Mouse (Mus musculus) liver, postnatal 0 days (tissue): ENCODE measurements at regions not wholly inside any gene's neighbourhood (a gene's known extent, or its start where the extent isn't known, plus 50 kb on each side); places are given as distances from the start of the nearest gene placed in this dataset.

Experiments used
- ATAC-seq: fragments of 200-750 bp; cut with Nextera tagmentation; 2 replicates; pipeline ENCODE4 v1.8.0; 2017; ENCODE audit warnings: mild to moderate bottlenecking, moderate library complexity
- DNase-seq: peaks from one replicate; pipeline ENCODE4 v3.0.0-alpha.2; 2016
- H3K27ac ChIP-seq: fragments of 300-500 bp; sonication (generic); 2 replicates; pipeline ENCODE4 v1.5.1; 2014; ENCODE audit warnings: antibody characterized with exemption, moderate library complexity, mild to moderate bottlenecking, low read depth
- H3K27me3 ChIP-seq: fragments of 300-500 bp; sonication (generic); 2 replicates; pipeline ENCODE4 v1.6.1; 2014; ENCODE audit warnings: low read length, control low read depth, mixed read lengths; ENCODE audit not compliant: insufficient read depth
- H3K36me3 ChIP-seq: fragments of 300-500 bp; sonication (generic); replicated peaks from 2 replicates; pipeline ENCODE4 v1.6.1; 2014; ENCODE audit warnings: mild to moderate bottlenecking, control low read depth, low read length, moderate library complexity, mixed read lengths; ENCODE audit not compliant: insufficient read depth
- H3K4me1 ChIP-seq: fragments of 300-500 bp; sonication (generic); 2 replicates; pipeline ENCODE4 v1.6.1; 2014; ENCODE audit warnings: antibody characterized with exemption, mild to moderate bottlenecking, control low read depth; ENCODE audit not compliant: insufficient read depth
- H3K4me2 ChIP-seq: fragments of 300-500 bp; sonication (generic); 2 replicates; pipeline ENCODE4 v1.6.1; 2014; ENCODE audit warnings: low read depth, mild to moderate bottlenecking, low read length, moderate library complexity, mixed read lengths
- H3K4me3 ChIP-seq: fragments of 300-500 bp; sonication (generic); 2 replicates; pipeline ENCODE4 v1.5.1; 2014; ENCODE audit warnings: low read depth, low read length
- H3K9ac ChIP-seq: fragments of 300-500 bp; sonication (generic); replicated peaks from 2 replicates; pipeline ENCODE4 v1.6.1; 2014; ENCODE audit warnings: mild to moderate bottlenecking, moderate library complexity
- H3K9me3 ChIP-seq: fragments of 300-500 bp; sonication (generic); 2 replicates; pipeline ENCODE4 v1.6.1; 2016; ENCODE audit warnings: mild to moderate bottlenecking, control low read depth, low read length, mixed read lengths
- CTCF ChIP-seq: sonication (generic); IDR thresholded peaks from 2 replicates; pipeline ENCODE4 v1.5.1; 2016; ENCODE audit warnings: antibody characterized with exemption, low read depth
- EP300 ChIP-seq: IDR thresholded peaks from 2 replicates; pipeline ENCODE4 v1.6.1; 2016; ENCODE audit warnings: antibody characterized with exemption, low read depth, mild to moderate bottlenecking
- WGBS: fragments of 180-500 bp; shearing (Covaris S2); extraction: QIAGEN DNeasy Blood & Tissue Kit; methylation state at CpG from one replicate; pipeline ENCODE4 v1.1.7; 2014; ENCODE audit not compliant: insufficient replicate concordance; 5-methylcytosine and 5-hydroxymethylcytosine counted together

DNA sequence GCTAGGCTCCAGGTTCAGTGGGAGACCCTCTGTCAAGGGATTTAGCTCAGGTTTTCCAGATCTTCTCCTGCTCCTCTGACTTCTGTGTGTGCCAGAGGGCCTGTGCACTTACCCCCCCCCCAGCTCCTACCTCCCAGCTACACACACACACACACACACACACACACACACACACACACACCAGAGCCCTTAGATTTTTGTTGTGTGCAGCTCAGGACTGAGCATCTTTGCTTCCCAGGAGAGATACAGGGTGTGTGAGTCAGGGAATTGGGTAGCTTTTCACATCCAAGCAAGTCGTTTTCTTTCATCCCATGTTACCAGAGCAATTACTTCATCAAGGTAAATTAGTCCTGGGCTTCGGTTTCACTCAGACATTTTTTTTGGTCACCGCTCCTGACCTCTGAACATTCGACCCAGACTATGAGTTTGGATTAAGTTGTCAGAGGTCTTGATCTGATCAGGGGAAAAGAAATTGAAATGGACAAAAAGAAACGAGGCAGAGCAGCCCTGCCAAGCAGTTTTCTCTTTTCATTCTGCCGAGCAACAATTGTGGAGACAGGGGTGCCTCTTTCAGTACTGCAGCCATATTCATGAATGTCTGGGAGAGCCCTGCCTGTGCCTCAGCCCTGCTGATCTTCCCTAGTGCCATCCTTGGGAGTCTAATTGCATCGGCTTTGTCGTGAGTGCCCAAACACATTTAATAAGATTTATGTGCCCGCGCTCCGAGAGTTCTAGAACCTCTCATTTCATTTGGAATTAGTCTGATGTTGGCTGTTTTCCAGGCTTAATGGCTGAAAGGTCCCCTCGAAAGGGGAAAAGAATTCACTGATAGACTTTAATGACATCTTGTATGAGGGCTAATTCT is 241.3 kb downstream of the 1500009L16Rik start:
- no peaks in the 10 kb centered on the region for H3K27me3 ChIP-seq
- no peaks in the 10 kb centered on the region for H3K36me3 ChIP-seq
- no peak overlapping the region for H3K4me3 ChIP-seq
- no peak overlapping the region for H3K27ac ChIP-seq
- WGBS, result 70% methylated on average over 12 of the region's 12 CpGs
- H3K9me3 ChIP-seq, result no peaks in the 10 kb centered on the region
- ATAC-seq (no peak), DNase-seq (no peak)
- H3K4me2 ChIP-seq, result no peak overlapping the region
- H3K4me1 ChIP-seq, result no peaks in the 10 kb centered on the region
- TF ChIP-seq CTCF (no peak), EP300 (no peak)
- no peak overlapping the region for H3K9ac ChIP-seq

DNA sequence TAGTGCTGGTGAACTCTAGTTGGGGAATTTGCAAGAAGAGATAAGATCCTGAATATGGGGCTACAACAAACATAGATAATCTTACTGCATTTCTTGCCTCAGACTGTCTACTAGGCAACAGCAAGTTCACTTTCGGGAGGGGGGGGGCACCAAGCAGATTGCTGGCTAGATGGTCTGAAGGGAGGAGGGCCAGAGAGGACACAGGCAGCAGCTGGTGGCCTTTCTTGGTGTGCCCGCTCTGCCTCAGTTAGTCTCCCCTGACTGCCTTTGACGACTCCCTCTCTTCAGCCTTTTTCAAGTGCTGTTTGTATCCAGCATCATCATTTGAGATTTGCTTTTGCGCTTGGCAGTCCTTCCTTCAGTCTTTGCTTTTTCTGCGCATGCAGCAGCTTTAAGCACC is 242.2 kb downstream of the 1500009L16Rik start:
- Histone ChIP-seq H3K36me3 (no peaks in the 10 kb centered on the region), H3K27me3 (no peaks in the 10 kb centered on the region), H3K4me3 (no peak overlapping the region), H3K9ac (no peak overlapping the region), H3K4me1 (no peaks in the 10 kb centered on the region), H3K9me3 (no peaks in the 10 kb centered on the region), H3K4me2 (no peak overlapping the region), H3K27ac (no peak overlapping the region)
- no peak for ATAC-seq
- no peak for DNase-seq
- 79% methylated on average over 5 of the region's 5 CpGs for WGBS
- TF ChIP-seq EP300, result no peak
- no peak for TF ChIP-seq CTCF

DNA sequence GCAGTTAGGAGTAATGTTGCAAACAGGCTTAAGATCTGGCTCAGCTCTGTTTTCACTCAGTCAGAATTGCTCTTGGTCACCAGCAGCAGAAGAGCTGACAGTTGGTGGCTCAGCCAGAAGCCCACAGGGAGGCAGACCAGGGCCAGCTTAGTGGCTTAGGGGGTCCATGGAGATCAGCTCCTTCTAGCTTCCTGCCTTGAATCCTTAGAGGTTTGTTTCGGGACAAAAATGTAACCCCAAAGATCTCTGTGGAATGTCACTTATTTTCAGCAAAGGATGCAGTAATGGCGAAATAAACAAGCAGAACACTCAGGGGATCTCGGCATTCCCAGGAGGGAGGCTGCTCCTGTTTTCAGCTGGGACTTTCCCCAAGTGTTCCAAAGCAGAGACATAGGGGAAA is 247.8 kb downstream of the 1500009L16Rik start:
- Histone ChIP-seq H3K27me3 (no peaks in the 10 kb centered on the region), H3K9ac (no peak overlapping the region), H3K27ac (no peak overlapping the region), H3K4me2 (no peak overlapping the region), H3K4me1 (no peaks in the 10 kb centered on the region), H3K36me3 (no peaks in the 10 kb centered on the region), H3K4me3 (no peak overlapping the region), H3K9me3 (no peaks in the 10 kb centered on the region)
- ATAC-seq (no peak), DNase-seq (no peak)
- whole genome bisulfite sequencing, result 55% methylated on average over 3 of the region's 3 CpGs
- TF ChIP-seq EP300, result no peak
- TF ChIP-seq CTCF, result no peak

DNA sequence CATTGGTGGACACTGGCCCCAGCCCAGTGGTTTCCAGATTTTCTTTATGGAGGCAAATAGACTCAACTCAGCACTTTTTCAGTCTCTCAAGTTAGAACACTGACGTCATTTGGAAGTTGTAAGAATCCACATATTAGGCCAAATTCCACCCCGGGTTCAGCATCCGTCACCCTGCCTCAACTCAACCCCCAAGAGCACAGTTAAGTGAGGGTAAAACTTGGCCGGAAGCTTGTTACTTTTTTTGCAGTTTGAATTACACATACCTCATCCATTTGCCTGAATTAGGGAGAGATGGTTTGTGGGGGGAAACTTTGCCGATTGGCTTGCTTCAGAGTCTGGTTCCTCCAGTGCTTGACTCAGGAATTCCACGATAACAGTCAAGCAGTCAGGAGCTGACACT is 251.9 kb downstream of the 1500009L16Rik start:
- ATAC-seq (no peak), DNase-seq (no peak)
- no peak overlapping the region for H3K4me3 ChIP-seq
- 72% methylated on average over 6 of the region's 6 CpGs for WGBS
- no peak overlapping the region for H3K4me2 ChIP-seq
- H3K36me3 ChIP-seq, result no peaks in the 10 kb centered on the region
- no peaks in the 10 kb centered on the region for H3K4me1 ChIP-seq
- H3K9ac ChIP-seq, result no peak overlapping the region
- TF ChIP-seq EP300 (no peak), CTCF (no peak)
- H3K27ac ChIP-seq, result no peak overlapping the region
- no peaks in the 10 kb centered on the region for H3K9me3 ChIP-seq
- H3K27me3 ChIP-seq, result no peaks in the 10 kb centered on the region

DNA sequence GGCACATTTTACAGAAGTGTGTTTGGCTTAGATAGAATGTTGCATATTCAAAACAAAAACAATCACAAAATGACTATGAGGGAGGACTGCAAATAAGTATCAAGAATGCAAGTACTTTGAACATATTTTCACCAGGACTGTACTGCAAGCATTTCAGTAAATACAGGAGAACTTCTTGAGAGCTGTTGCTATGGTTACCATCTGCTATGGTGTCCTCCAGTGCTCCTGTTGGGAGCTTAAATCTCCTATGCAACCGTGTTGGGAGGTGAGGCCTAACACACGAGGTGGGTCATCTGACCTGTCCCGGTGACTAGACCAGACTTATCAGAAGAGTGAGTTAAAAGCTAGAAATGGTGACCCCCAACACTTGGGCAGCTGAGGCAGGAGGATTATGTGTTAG is 253.9 kb downstream of the 1500009L16Rik start:
- TF ChIP-seq EP300 (no peak), CTCF (no peak)
- no peak for DNase-seq
- H3K4me1 ChIP-seq, result no peaks in the 10 kb centered on the region
- no peaks in the 10 kb centered on the region for H3K9me3 ChIP-seq
- no peak overlapping the region for H3K4me2 ChIP-seq
- no peak overlapping the region for H3K4me3 ChIP-seq
- no peaks in the 10 kb centered on the region for H3K27me3 ChIP-seq
- H3K9ac ChIP-seq, result no peak overlapping the region
- no peaks in the 10 kb centered on the region for H3K36me3 ChIP-seq
- WGBS, result 57% methylated on average over 3 of the region's 3 CpGs
- H3K27ac ChIP-seq, result no peak overlapping the region
- ATAC-seq, result no peak

DNA sequence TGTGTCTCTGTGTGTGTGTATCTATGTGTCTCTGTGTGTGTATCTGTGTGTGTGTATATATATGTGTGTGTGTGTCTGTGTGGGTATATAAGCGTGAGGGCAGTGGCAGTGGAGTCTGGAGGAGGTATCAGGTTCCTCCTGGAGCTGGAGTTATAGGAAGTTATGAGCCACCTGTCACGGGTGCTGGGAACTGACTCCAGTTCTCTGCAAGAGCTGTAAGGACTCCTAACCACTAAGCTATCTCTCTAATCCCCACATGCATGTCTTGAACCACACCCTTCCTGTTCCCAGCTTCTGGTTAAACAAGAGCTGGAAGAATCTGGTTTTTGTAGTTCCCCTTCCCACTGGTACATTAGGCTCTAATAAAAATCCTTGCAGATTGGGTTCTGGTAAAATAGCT is 257.3 kb downstream of the 1500009L16Rik start:
- no peaks in the 10 kb centered on the region for H3K4me1 ChIP-seq
- WGBS, result 42% methylated on average over 2 of the region's 2 CpGs
- no peaks in the 10 kb centered on the region for H3K9me3 ChIP-seq
- H3K27ac ChIP-seq, result no peak overlapping the region
- no peak for ATAC-seq
- H3K4me2 ChIP-seq, result no peak overlapping the region
- H3K36me3 ChIP-seq, result no peaks in the 10 kb centered on the region
- no peak for DNase-seq
- H3K9ac ChIP-seq, result no peak overlapping the region
- TF ChIP-seq CTCF, result no peak
- TF ChIP-seq EP300, result no peak
- H3K27me3 ChIP-seq, result no peaks in the 10 kb centered on the region
- H3K4me3 ChIP-seq, result no peak overlapping the region
